Mouse (Mus musculus) induced T-regulatory cell, adult 2 months (primary cell): ENCODE measurements around the gene Ndufv1.
"Not testable (repeated sequence)": the region's sequence is repeated elsewhere in the genome, so short reads cannot be mapped to it uniquely, and the experiment has no call there.

Experiments used
- DNase-seq: peaks from one replicate; pipeline ENCODE4 v3.0.0-alpha.2; 2012; ENCODE audit warnings: low read depth

The Ndufv1 gene

DNA sequence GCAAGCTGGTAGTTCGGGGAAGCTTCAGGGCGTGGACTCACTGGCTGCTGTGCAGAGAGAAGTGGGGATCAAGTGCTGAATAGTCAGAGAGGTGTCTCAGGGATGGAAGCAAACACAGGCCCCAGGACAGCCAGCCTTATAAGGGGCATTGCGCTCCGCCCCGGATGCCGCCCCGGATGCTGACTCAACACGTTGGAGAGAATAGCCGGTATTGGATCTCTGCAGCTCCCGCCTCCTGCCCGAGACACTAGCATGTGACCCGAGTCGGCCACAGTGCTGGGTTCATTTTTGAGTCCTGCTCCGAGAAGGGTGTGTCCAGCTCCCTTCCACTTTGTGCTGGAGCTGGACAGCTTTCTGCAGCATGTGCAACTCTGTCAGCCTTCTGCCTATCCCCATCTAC is 29.5 kb upstream of the Ndufv1 start:
- DNase-seq = no peak

- not testable (repeated sequence) for DNase-seq
Observed at GRCm38 (mm10) chr19:4041500-4041899, 28.9 kb upstream of the Ndufv1 start.

GRCm38 (mm10) chr19:4040941-4041340 is 28.3 kb upstream of the Ndufv1 start:
- DNase-seq = not testable (repeated sequence)

DNA sequence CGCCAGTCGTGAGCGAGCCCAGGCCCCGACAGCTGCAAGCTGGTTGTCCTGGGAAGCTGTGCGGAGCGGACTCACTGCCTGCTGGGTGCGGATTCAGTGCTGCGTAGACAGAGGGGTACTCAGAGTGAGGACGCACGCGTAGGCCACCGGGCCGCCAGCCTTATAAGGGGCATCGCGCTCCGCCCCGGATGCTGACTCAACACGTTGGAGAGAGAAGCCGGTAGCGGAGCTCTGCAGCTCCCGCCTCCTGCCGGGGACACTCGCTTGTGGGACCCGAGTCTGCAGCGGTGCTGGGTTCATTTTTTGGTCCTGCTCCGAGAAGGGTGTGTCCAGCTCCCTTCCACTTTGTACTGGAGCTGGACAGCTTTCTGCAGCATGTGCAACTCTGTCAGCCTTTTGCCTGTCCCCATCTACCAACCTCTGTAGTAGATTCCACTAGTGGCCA is 25.2 kb upstream of the Ndufv1 start, which contains the start of gene Gstp1:
Gene Gstp1, minus strand, starts transcription at position 198 of the 445 bp plus-strand sequence.
- peak; percentile 94 for DNase-seq

GRCm38 (mm10) chr19:4037154-4037787 is 24.7 kb upstream of the Ndufv1 start:
- not testable (repeated sequence) for DNase-seq

GRCm38 (mm10) chr19:4036327-4037045 is 23.9 kb upstream of the Ndufv1 start:
- peak; percentile 41 for DNase-seq

DNA sequence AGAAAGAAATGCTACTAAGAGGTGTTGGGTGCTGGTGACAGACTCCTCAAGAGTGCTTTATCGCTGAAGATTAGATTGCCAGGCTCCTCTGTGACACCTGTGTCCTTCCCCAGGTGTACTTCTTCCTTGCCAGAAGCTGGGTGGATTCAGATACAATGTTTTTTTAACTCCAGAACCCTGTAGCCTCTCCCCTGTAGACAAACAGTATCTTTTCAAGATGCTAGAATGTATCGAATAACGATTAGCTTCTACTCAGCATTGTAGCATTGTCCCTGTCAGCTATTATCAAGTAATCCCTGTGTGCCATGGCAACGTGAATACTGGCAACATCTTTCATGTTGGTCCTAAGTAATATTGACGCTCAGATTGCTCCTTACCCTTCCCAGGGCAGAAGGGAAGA is 21.1 kb upstream of the Ndufv1 start:
- DNase-seq = no peak

DNA sequence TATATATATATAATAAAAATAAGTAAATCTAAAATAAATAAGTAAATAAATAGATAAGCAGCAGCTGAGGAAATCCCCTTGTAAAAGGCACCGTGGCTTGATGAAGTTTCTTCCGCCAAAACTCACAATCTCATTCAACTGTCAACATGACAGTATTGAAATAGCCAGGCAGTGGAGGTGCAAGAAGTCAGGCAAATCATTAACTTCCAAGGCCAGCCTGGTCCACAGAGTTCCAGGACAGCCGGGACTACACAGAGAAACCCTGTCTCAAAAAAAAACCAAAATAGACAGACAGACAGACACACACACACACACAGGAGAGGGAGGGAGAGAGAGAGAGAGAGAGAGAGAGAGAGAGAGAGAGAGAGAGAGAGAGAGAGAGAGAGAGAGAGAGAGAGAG is 20.7 kb upstream of the Ndufv1 start:
- DNase-seq = no peak

DNA sequence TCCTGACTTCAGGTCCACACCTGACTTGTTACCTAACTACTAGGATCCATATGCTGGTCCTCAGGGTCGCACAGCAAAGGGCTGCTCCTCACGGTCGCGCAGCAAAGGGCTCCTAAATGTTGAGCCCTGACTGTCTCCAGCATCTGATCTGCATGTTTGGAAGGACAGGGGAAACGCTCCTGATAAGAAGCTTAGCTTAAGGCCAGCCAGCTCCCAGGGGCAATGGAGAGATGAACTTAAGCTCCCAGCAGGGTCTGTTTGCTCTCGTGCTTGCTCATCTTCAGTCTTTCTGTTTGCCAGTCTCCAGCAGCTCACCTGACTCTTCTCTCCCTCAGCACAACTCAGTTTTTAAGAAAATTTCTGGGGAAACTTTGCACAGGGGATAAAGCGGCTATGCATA is 20.1 kb upstream of the Ndufv1 start:
- no peak for DNase-seq

DNA sequence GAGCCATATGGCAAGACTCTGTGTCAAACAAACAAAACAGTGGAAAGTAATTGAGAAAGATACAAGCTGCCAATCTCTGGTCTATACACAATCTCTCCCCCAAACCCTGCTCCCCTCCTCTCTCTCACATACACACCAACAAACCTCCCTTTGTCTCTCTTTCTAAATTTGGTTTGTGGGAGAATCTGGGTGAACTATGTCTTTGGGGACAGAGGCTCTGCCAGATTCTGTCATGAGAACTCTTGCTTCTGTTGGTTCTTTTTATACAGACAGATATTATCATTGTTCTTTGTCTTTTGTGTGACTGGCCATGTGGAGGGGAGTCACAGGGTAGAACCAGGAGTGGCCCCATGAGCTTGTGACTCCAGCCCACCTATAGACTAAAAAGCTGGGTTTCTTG is 15.0 kb upstream of the Ndufv1 start:
- DNase-seq = no peak

DNA sequence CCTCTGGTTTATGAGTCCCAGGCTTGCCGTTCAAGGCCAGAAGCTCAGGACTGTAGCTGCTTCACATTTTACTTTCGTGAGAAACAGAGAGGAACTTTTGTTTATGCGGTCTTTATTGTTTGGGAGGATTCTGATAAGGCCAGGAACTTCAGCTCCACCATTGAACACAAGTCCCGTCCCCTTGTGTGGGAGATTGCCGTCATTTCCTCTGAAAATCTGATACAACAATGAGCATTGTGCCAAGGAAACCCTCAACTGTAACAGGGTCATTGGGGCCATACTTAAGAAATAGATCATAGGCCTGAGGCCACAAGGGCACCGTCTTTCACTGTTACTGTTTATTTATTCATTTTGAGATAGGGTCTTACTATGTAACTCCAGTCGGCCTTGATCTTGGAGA is 10.6 kb upstream of the Ndufv1 start:
- DNase-seq = no peak

- peak; percentile 86 for DNase-seq
Observed at GRCm38 (mm10) chr19:4018743-4019583, 6.4 kb upstream of the Ndufv1 start.

- no peak for DNase-seq
Observed at GRCm38 (mm10) chr19:4017921-4018587, 5.4 kb upstream of the Ndufv1 start.

DNA sequence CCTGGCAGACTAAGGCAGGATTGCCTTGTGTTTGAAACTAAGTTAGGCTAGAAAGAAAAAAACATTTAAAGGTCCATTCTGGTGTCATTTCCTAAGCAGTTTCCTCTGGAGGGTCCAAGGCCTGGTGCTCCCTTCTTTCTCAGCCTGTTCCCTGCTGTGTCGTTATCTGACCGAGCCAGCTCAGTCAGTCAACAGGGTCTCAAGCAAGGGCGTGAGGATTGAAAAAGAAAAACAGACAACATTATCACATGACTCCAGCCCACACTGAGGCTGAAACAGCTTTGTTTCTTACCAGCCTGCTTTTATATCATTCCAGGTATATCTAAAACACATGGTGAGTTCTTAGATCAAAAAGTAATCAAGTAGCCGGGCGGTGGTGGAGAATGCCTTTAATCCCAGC is 3.0 kb upstream of the Ndufv1 start:
- no peak for DNase-seq

- DNase-seq = no peak
Observed at GRCm38 (mm10) chr19:4014802-4015201, 2.2 kb upstream of the Ndufv1 start.

DNA sequence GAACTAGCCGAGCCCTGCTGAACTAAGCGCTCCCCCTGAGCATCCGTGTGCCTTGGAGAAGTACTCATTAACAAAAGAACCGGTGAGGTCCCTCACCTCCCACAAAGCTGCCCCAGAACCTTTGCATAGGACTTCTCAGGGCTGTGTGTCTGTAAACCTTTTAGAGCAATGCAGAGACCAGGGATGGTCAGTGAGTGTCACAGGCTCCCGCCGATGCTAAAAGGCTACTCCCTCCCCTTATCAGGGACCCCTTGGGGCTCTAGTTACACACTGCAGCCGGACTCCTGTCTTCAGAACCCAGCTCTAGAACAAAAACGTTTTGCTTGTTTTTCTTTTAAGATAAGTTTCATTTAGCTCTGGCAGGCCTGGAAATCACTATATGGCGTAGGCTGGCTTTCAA is 460 bp upstream of the Ndufv1 start:
- DNase-seq = no peak

DNA sequence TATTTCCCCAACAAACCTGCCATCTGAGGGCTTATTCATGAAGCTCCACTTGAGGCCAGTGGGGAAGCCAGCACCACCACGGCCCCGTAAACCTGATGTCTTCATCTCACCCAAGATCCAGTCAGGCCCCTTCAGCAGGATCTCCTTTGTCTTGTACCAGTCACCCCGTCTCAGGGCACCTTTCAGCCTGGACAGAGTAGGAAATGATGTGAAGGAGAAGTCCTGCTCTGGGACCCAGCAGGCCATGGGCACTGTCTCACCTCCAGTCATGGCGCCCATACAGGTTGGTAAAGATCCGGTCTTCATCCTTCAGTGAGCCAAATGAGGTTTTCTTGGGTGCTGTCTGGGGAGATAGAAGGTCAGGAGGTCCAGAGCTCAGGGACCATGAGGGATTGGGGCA is 1.5 kb downstream of the Ndufv1 start:
- no peak for DNase-seq

DNA sequence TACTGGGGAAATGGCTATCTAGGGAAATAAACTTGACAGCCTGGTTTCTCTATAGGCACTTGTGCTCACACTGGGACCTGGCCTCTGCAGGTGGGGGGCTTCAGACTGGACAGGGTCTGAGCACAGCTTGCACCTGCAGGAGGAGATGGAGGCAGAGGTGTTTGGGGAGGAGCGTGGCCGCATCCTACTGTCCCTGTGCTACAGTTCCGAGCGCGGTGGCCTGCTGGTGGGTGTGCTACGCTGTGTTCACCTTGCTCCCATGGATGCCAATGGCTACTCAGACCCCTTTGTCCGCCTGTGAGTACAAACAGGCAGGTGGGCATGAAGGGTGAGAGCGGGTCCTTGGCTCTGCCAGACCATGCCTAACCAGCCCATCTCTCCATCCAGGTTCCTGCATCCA is 6.6 kb downstream of the Ndufv1 start:
- DNase-seq = no peak

DNA sequence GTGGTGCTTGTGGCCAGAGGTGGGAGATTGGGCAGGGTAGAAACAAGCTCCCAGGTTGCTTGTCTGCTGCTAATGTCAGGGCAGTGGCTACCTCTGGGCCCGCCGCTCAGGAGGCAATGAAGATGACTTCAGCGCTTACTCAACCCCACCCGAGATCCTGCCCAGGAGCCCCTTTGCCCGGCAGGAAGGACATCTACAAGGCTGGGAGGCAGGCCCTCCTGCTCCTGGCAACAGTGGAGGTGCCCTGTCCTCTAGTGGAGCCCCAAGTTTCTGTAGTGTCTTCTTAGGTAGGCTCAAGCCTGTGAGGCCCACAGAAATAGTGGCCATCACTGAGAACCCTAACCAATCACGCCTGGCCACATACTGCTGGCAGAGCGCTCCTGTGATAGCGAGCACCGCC is 7.5 kb downstream of the Ndufv1 start:
- DNase-seq = no peak

- no peak for DNase-seq
Observed at GRCm38 (mm10) chr19:4004331-4004730, 8.3 kb downstream of the Ndufv1 start.

DNA sequence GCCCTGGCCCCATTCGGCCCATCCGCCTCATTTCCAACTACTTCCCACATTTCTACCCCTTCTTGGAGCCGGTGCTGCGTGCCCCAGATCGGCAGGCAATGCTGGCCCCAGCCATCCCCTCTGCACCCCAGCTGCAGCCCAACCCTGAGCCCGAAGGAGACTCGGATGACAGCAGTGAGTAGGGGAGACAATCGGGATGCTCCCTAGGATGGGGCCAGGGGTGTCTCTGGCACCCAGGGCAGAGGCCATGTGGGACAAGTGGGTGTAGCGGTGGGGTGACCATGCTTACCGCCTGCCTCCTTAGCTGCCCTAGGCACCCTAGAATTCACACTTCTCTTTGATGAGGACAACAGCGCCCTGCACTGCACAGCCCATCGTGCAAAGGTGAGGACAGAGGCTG is 9.0 kb downstream of the Ndufv1 start:
- DNase-seq = no peak

GRCm38 (mm10) chr19:4003112-4003511 is 9.5 kb downstream of the Ndufv1 start, which contains the start of gene Doc2g:
Gene Doc2g, plus strand, starts transcription at chr19:4003313.
- DNase-seq = no peak
